Mouse (Mus musculus) kidney, embryonic 14.5 days (tissue): ENCODE results near the gene Scamp1. TPM values are rescaled to one million over a fixed set of nuclear protein-coding genes. Genes with fewer than 3 reads are reported as not detected.

Experiments used
- ATAC-seq: fragments of 200-750 bp; cut with Nextera tagmentation; 2 replicates; pipeline ENCODE4 v1.8.0; 2017; ENCODE audit warnings: moderate number of reproducible peaks, mild to moderate bottlenecking, moderate TSS enrichment, moderate library complexity; ENCODE audit not compliant: low FRiP score, low TSS enrichment
- H3K27ac ChIP-seq: fragments of 300-500 bp; sonication (generic); 2 replicates; pipeline ENCODE4 v1.5.1; 2014; ENCODE audit warnings: low read depth, mild to moderate bottlenecking, low read length, moderate library complexity, mixed read lengths
- H3K27me3 ChIP-seq: fragments of 300-500 bp; sonication (generic); 2 replicates; pipeline ENCODE4 v1.6.1; 2014; ENCODE audit warnings: mild to moderate bottlenecking, low read length; ENCODE audit not compliant: control insufficient read depth, insufficient read depth
- H3K36me3 ChIP-seq: fragments of 300-500 bp; sonication (generic); 2 replicates; pipeline ENCODE4 v1.6.1; 2014; ENCODE audit warnings: low read length, mixed read lengths; ENCODE audit not compliant: control insufficient read depth, insufficient read depth
- H3K4me1 ChIP-seq: fragments of 300-500 bp; sonication (generic); 2 replicates; pipeline ENCODE4 v1.6.1; 2014; ENCODE audit warnings: low read length, mixed read lengths; ENCODE audit not compliant: control insufficient read depth, insufficient read depth
- H3K4me2 ChIP-seq: fragments of 300-500 bp; sonication (generic); replicated peaks from 2 replicates; pipeline ENCODE4 v1.6.1; 2014; ENCODE audit warnings: low read depth, mild to moderate bottlenecking, low read length
- H3K4me3 ChIP-seq: fragments of 300-500 bp; sonication (generic); 2 replicates; pipeline ENCODE4 v1.5.1; 2014; ENCODE audit warnings: mild to moderate bottlenecking, low read length
- H3K9ac ChIP-seq: fragments of 300-500 bp; sonication (generic); 2 replicates; pipeline ENCODE4 v1.6.1; 2014; ENCODE audit warnings: low read depth, mild to moderate bottlenecking, low read length, moderate library complexity
- H3K9me3 ChIP-seq: fragments of 300-500 bp; sonication (generic); 2 replicates; pipeline ENCODE4 v1.6.1; 2016; ENCODE audit warnings: low read length; ENCODE audit not compliant: control insufficient read depth
- WGBS: fragments of 180-500 bp; shearing (Covaris S2); extraction: QIAGEN DNeasy Blood & Tissue Kit; methylation state at CpG from one replicate; pipeline ENCODE4 v1.1.7; 2014; 5-methylcytosine and 5-hydroxymethylcytosine counted together
- polyA plus RNA-seq: library from polyadenylated mRNA; unstranded; fragments of >200 nt; fragmentation: Nextera tagmentation; extraction: Ambion mirVana; gene quantifications from 2 replicates; pipeline ENCODE4 v1.2.1, GENCODE M21; 2014

Scamp1 gene
- polyA plus RNA-seq, 1 experiment from 2014 or later, result 34.4 TPM

DNA sequence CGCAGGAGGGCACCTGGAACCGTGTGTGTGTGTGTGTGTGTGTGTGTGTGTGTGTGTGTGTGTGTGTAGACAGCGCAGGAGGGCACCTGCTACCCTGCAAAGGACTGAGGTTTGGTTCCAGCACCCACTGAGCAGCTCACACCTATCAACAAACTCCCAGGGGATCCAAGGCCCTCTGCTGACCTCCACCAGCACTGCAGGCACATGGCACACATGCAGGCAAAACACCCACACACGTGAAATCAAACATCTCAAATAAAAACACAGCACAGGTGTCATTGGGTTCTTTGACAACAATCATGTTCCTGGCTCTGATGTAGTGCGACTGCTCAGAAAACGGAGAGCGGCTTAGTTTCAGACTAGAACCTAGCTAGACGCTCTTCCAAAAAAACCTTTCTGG, 34.9 kb downstream of the Scamp1 start:
- Histone ChIP-seq H3K4me1 (no peaks in the 10 kb centered on the region), H3K27ac (no peak overlapping the region), H3K4me2 (no peak overlapping the region), H3K27me3 (no peaks in the 10 kb centered on the region), H3K36me3 (no peaks in the 10 kb centered on the region), H3K9me3 (no peaks in the 10 kb centered on the region), H3K4me3 (no peak overlapping the region), H3K9ac (no peak overlapping the region)
- ATAC-seq, result no peak
- 89% methylated on average over 5 of the region's 8 CpGs for WGBS

GRCm38 (mm10) chr13:94250188-94250587, 35.5 kb downstream of the Scamp1 start:
- H3K27ac ChIP-seq, result no peak overlapping the region
- no peak overlapping the region for H3K4me2 ChIP-seq
- 80% methylated on average over 6 of the region's 6 CpGs for WGBS
- H3K27me3 ChIP-seq, result no peaks in the 10 kb centered on the region
- no peaks in the 10 kb centered on the region for H3K9me3 ChIP-seq
- no peak for ATAC-seq
- no peaks in the 10 kb centered on the region for H3K4me1 ChIP-seq
- no peaks in the 10 kb centered on the region for H3K36me3 ChIP-seq
- no peak overlapping the region for H3K4me3 ChIP-seq
- no peak overlapping the region for H3K9ac ChIP-seq

GRCm38 (mm10) chr13:94242897-94243296, 42.8 kb downstream of the Scamp1 start:
- Histone ChIP-seq H3K27me3 (no peaks in the 10 kb centered on the region), H3K4me3 (no peak overlapping the region), H3K9me3 (no peaks in the 10 kb centered on the region), H3K9ac (no peak overlapping the region), H3K36me3 (no peaks in the 10 kb centered on the region), H3K4me1 (0 out of 2 replicates have a peak, but pooled peaks cover 6% of the 10 kb centered on the region), H3K4me2 (no peak overlapping the region), H3K27ac (no peak overlapping the region)
- ATAC-seq, result peak; percentile 89
- 37% methylated on average over 2 of the region's 2 CpGs for WGBS

- 0 out of 2 replicates have a peak, but pooled peaks cover 6% of the 10 kb centered on the region for H3K4me1 ChIP-seq
- whole genome bisulfite sequencing, result 60% methylated on average over 4 of the region's 4 CpGs
- no peak overlapping the region for H3K9ac ChIP-seq
- no peaks in the 10 kb centered on the region for H3K36me3 ChIP-seq
- H3K4me3 ChIP-seq, result no peak overlapping the region
- H3K4me2 ChIP-seq, result no peak overlapping the region
- no peak for ATAC-seq
- no peaks in the 10 kb centered on the region for H3K27me3 ChIP-seq
- no peaks in the 10 kb centered on the region for H3K9me3 ChIP-seq
- no peak overlapping the region for H3K27ac ChIP-seq
Measured at GRCm38 (mm10) chr13:94241892-94242524, 43.6 kb downstream of the Scamp1 start.

DNA sequence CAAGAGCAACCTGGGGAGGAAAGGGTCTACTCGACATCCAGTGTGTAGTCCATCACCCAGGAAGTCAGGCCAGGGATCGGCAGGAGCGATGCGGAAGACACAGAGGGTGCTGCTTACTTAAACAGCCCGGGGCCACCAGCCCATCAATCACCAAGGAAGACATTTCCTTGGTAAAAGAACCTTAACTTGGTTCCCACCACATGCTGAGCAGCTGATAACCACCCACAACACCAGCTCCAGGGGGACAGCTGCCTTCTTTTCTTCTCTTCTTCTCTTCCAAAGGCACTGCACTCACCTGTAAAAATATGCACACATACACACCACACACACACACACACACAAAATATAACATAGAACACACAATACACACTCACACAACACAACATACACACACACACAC, 44.8 kb downstream of the Scamp1 start:
- Histone ChIP-seq H3K27ac (no peak overlapping the region), H3K4me3 (no peak overlapping the region), H3K36me3 (no peaks in the 10 kb centered on the region), H3K9me3 (no peaks in the 10 kb centered on the region), H3K27me3 (no peaks in the 10 kb centered on the region), H3K4me1 (0 out of 2 replicates have a peak, but pooled peaks cover 6% of the 10 kb centered on the region), H3K9ac (no peak overlapping the region), H3K4me2 (no peak overlapping the region)
- ATAC-seq, result no peak
- 32% methylated on average over 5 of the region's 5 CpGs for WGBS

GRCm38 (mm10) chr13:94240111-94240510, 45.5 kb downstream of the Scamp1 start:
- H3K27me3 ChIP-seq, result no peaks in the 10 kb centered on the region
- H3K4me1 ChIP-seq, result 0 out of 2 replicates have a peak, but pooled peaks cover 6% of the 10 kb centered on the region
- no peak overlapping the region for H3K9ac ChIP-seq
- no peaks in the 10 kb centered on the region for H3K36me3 ChIP-seq
- H3K4me2 ChIP-seq, result no peak overlapping the region
- H3K9me3 ChIP-seq, result no peaks in the 10 kb centered on the region
- WGBS, result 79% methylated on average over 6 of the region's 6 CpGs
- no peak overlapping the region for H3K27ac ChIP-seq
- no peak overlapping the region for H3K4me3 ChIP-seq
- no peak for ATAC-seq

- no peaks in the 10 kb centered on the region for H3K27me3 ChIP-seq
- WGBS, result 76% methylated on average over 4 of the region's 4 CpGs
- H3K36me3 ChIP-seq, result no peaks in the 10 kb centered on the region
- H3K9me3 ChIP-seq, result no peaks in the 10 kb centered on the region
- H3K4me3 ChIP-seq, result no peak overlapping the region
- 0 out of 2 replicates have a peak, but pooled peaks cover 6% of the 10 kb centered on the region for H3K4me1 ChIP-seq
- no peak overlapping the region for H3K4me2 ChIP-seq
- no peak overlapping the region for H3K27ac ChIP-seq
- no peak overlapping the region for H3K9ac ChIP-seq
- no peak for ATAC-seq
Measured at GRCm38 (mm10) chr13:94239488-94239887, 46.2 kb downstream of the Scamp1 start.

- H3K36me3 ChIP-seq, result no peaks in the 10 kb centered on the region; the same call in 1 of the 2 replicates
- no peaks in the 10 kb centered on the region for H3K4me1 ChIP-seq
- no peaks in the 10 kb centered on the region for H3K9me3 ChIP-seq
- no peak overlapping the region for H3K9ac ChIP-seq
- H3K4me2 ChIP-seq, result no peak overlapping the region
- ATAC-seq, result no peak
- 81% methylated on average over 14 of the region's 14 CpGs for WGBS
- no peaks in the 10 kb centered on the region for H3K27me3 ChIP-seq
- H3K4me3 ChIP-seq, result no peak overlapping the region
- H3K27ac ChIP-seq, result no peak overlapping the region
Measured at GRCm38 (mm10) chr13:94231871-94232270, 53.8 kb downstream of the Scamp1 start.

DNA sequence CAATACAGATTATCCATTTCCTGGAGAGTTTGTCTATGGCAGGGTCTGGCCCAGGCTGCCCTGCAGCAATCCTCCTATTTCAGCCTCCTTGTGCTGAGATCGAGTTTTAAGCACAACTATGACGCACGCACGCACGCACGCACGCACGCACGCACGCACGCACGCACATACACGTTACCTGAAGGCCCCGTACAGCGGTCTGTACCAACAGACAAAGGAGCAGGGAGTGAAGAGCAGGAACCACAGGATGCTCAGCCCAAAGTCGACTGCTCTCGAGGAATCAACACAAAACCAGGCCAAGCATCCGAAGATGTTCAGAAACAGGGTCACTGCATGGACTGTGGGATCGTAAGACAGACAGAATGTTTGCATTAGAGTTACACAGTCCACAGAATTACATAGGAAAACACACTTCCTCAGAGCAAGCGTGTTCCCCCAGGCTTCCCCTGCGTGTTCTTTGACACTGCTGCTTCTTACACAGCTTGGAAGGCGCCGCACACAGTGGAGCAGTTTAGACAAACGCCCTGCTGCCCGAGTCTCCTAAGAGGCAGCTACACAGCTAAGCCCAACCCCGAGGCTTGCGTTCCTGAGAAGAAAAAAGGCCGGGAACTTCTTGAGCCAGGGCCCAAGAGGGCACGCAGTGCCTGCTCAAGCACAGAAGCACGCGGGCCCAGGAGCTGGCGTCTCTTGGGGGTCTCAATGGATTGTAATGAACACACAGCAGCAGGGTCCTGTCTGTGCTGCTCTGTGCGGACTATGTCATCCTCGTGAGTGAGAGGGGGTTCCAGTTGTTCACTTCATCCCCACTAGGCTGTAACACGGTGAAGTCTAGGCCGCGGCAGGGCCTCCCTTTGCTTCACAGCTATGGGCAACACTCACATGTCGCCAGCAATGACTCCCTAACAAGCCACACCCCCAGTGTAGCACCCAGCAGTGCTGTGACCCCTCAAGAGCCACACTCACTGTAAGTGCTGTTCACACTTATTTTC, 60.6 kb downstream of the Scamp1 start:
- peaks cover 6% of the 10 kb centered on the region for H3K36me3 ChIP-seq
- H3K4me1 ChIP-seq, result no peaks in the 10 kb centered on the region
- ATAC-seq, result no peak
- H3K27ac ChIP-seq, result no peak overlapping the region
- WGBS, result 93% methylated on average over 38 of the region's 38 CpGs
- no peak overlapping the region for H3K4me3 ChIP-seq
- no peak overlapping the region for H3K9ac ChIP-seq
- H3K9me3 ChIP-seq, result no peaks in the 10 kb centered on the region
- H3K27me3 ChIP-seq, result no peaks in the 10 kb centered on the region
- H3K4me2 ChIP-seq, result no peak overlapping the region
